Mouse (Mus musculus) bone marrow macrophage, adult 2 months (primary cell): ENCODE results near the gene Sema4b.

ENCODE experiments used
- CTCF ChIP-seq: IDR thresholded peaks from 2 replicates; pipeline ENCODE4 v1.5.1; 2012; ENCODE audit warnings: low read depth, mild to moderate bottlenecking, low read length, moderate library complexity
- POLR2A ChIP-seq: IDR thresholded peaks from 2 replicates; pipeline ENCODE4 v1.6.1; 2012; ENCODE audit warnings: mild to moderate bottlenecking, low read depth, low read length, borderline replicate concordance

DNA sequence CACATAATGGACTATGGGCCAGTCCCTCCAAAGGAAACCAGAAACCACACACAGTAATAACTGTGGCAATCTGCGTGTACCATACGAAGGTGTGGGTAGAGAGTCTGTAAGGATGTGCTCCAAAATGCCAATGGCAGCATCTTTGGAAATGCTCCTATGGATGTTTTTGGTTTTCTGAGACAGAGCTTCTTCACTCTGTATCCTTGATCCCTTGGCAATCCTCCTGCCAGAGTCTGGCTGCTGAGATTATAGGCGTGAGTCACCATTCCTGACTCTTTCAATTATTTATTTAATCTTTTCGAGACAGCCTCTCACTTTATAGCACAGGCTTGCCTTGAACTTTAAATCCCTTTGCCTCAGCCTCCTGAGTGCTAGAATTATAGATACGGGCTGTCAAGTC lies 21.2 kb upstream of the Sema4b start:
- TF ChIP-seq CTCF (no peak), POLR2A (no peak)
